Mouse (Mus musculus) heart, postnatal 0 days (tissue): ENCODE measurements around the gene Fkbp4. TPM values are rescaled to one million over a fixed set of nuclear protein-coding genes. Genes with fewer than 3 reads are reported as not detected.

Experiments
- ATAC-seq: fragments of 200-750 bp; cut with Nextera tagmentation; 2 replicates; pipeline ENCODE4 v1.8.0; 2017; ENCODE audit warnings: low read depth, moderate number of reproducible peaks, moderate library complexity; ENCODE audit not compliant: insufficient read depth
- DNase-seq: peaks from one replicate; pipeline ENCODE4 v3.0.0-alpha.2; 2016; ENCODE audit warnings: low spot score
- H3K27ac ChIP-seq: fragments of 300-500 bp; sonication (generic); 2 replicates; pipeline ENCODE4 v1.5.1; 2014; ENCODE audit warnings: low read depth, mild to moderate bottlenecking
- H3K27me3 ChIP-seq: fragments of 300-500 bp; sonication (generic); 2 replicates; pipeline ENCODE4 v1.6.1; 2014; ENCODE audit warnings: low read length, mixed read lengths; ENCODE audit not compliant: control insufficient read depth, insufficient read depth
- H3K36me3 ChIP-seq: fragments of 300-500 bp; sonication (generic); replicated peaks from 2 replicates; pipeline ENCODE4 v1.6.1; 2014; ENCODE audit warnings: low read length, mixed read lengths; ENCODE audit not compliant: control insufficient read depth, insufficient read depth
- H3K4me1 ChIP-seq: fragments of 300-500 bp; sonication (generic); 2 replicates; pipeline ENCODE4 v1.6.1; 2014; ENCODE audit warnings: antibody characterized with exemption; ENCODE audit not compliant: control insufficient read depth, insufficient read depth
- H3K4me2 ChIP-seq: fragments of 300-500 bp; sonication (generic); 2 replicates; pipeline ENCODE4 v1.6.1; 2014; ENCODE audit warnings: low read depth, mild to moderate bottlenecking, low read length, moderate library complexity
- H3K4me3 ChIP-seq: fragments of 300-500 bp; sonication (generic); 2 replicates; pipeline ENCODE4 v1.5.1; 2014; ENCODE audit warnings: low read depth, low read length
- H3K9ac ChIP-seq: fragments of 300-500 bp; sonication (generic); replicated peaks from 2 replicates; pipeline ENCODE4 v1.6.1; 2014; ENCODE audit warnings: low read depth, low read length, mixed read lengths
- H3K9me3 ChIP-seq: fragments of 300-500 bp; sonication (generic); replicated peaks from 2 replicates; pipeline ENCODE4 v1.6.1; 2016; ENCODE audit warnings: low read length; ENCODE audit not compliant: control insufficient read depth
- CTCF ChIP-seq: IDR thresholded peaks from 2 replicates; pipeline ENCODE4 v1.5.1; 2016; ENCODE audit warnings: antibody characterized with exemption, control low read depth, low read depth
- EP300 ChIP-seq: IDR thresholded peaks from 2 replicates; pipeline ENCODE4 v1.6.1; 2016; ENCODE audit warnings: antibody characterized with exemption, low read depth
- WGBS: fragments of 180-500 bp; shearing (Covaris S2); extraction: QIAGEN DNeasy Blood & Tissue Kit; methylation state at CpG from one replicate; pipeline ENCODE4 v1.1.7; 2014; 5-methylcytosine and 5-hydroxymethylcytosine counted together
- polyA plus RNA-seq: library from polyadenylated mRNA; unstranded; fragments of >200 nt; fragmentation: Nextera tagmentation; extraction: Ambion mirVana; gene quantifications from 2 replicates; pipeline ENCODE4 v1.2.1, GENCODE M21; 2015
- total RNA-seq: library from RNA; depleted of rRNA; stranded (reverse); fragments of >200 nt; gene quantifications from 2 replicates; pipeline ENCODE4 v1.2.3, GENCODE M21; 2014; ENCODE audit warnings: low replicate concordance

Fkbp4 gene
- total and polyA plus RNA-seq, 2 experiments from 2014 or later = 154 to 217 TPM

GRCm38 (mm10) chr6:128429300-128429699 is 9.2 kb downstream of the Fkbp4 start:
- H3K27ac ChIP-seq = no peak overlapping the region
- no peak for TF ChIP-seq EP300
- no peak for TF ChIP-seq CTCF
- no peaks in the 10 kb centered on the region for H3K27me3 ChIP-seq
- no peaks in the 10 kb centered on the region for H3K9me3 ChIP-seq
- no peak overlapping the region for H3K4me2 ChIP-seq
- H3K4me3 ChIP-seq = no peak overlapping the region
- DNase-seq (no peak), ATAC-seq (no peak)
- 95% methylated on average over 2 of the region's 2 CpGs for WGBS
- H3K9ac ChIP-seq = no peak overlapping the region
- H3K4me1 ChIP-seq = peaks cover 12% of the 10 kb centered on the region
- peaks cover 58% of the 10 kb centered on the region for H3K36me3 ChIP-seq

- Histone ChIP-seq H3K9me3 (no peaks in the 10 kb centered on the region), H3K4me3 (no peak overlapping the region), H3K4me1 (peaks cover 7% of the 10 kb centered on the region), H3K4me2 (no peak overlapping the region), H3K27ac (no peak overlapping the region), H3K36me3 (peaks cover 41% of the 10 kb centered on the region), H3K9ac (no peak overlapping the region), H3K27me3 (no peaks in the 10 kb centered on the region)
- WGBS = 89% methylated on average over 5 of the region's 5 CpGs
- no peak for TF ChIP-seq CTCF
- TF ChIP-seq EP300 = no peak
- ATAC-seq (no peak), DNase-seq (no peak)
Measured at GRCm38 (mm10) chr6:128427571-128427970, 10.9 kb downstream of the Fkbp4 start.

GRCm38 (mm10) chr6:128425046-128425445 is 13.4 kb downstream of the Fkbp4 start:
- Histone ChIP-seq H3K27me3 (no peaks in the 10 kb centered on the region), H3K27ac (peak overlapping the region; percentile 93), H3K9me3 (no peaks in the 10 kb centered on the region), H3K4me1 (no peaks in the 10 kb centered on the region; the same call in 1 of the 2 replicates), H3K4me3 (peak overlapping the region; percentile 63), H3K4me2 (peak overlapping the region; percentile 66), H3K9ac (peak overlapping the region; percentile 60), H3K36me3 (peaks cover 16% of the 10 kb centered on the region)
- no peak for DNase-seq
- no peak for ATAC-seq
- TF ChIP-seq CTCF (no peak), EP300 (no peak)
- 19% methylated on average over 9 of the region's 9 CpGs for WGBS

GRCm38 (mm10) chr6:128424269-128425019 is 14.0 kb downstream of the Fkbp4 start, which contains the start of gene Itfg2:
Gene Itfg2 (minus strand): TSS chr6:128424931.
- under 1% methylated on average over 42 of the region's 42 CpGs for WGBS
- no peaks in the 10 kb centered on the region for H3K9me3 ChIP-seq
- peak within 1 kb of the TSS; percentile 93 for H3K27ac ChIP-seq
- no peaks in the 10 kb centered on the region; the same call in 1 of the 2 replicates for H3K4me1 ChIP-seq
- H3K36me3 ChIP-seq = 0 out of 2 replicates have a peak, but pooled peaks cover 13% of the 10 kb centered on the region
- TF ChIP-seq EP300 = no peak; the same call in 1 of the 2 replicates
- TF ChIP-seq CTCF = no peak
- DNase-seq (peak; percentile 98), ATAC-seq (peak; percentile 98)
- H3K9ac ChIP-seq = peak within 1 kb of the TSS; percentile 60
- no peaks in the 10 kb centered on the region for H3K27me3 ChIP-seq
- H3K4me3 ChIP-seq = peak within 1 kb of the TSS; percentile 63
- peak within 1 kb of the TSS; percentile 66 for H3K4me2 ChIP-seq

GRCm38 (mm10) chr6:128423496-128424268 is 14.8 kb downstream of the Fkbp4 start:
- Histone ChIP-seq H3K4me2 (peak overlapping the region; percentile 66), H3K9ac (peak overlapping the region; percentile 60), H3K4me3 (peak overlapping the region; percentile 63), H3K4me1 (no peaks in the 10 kb centered on the region; the same call in 1 of the 2 replicates), H3K9me3 (no peaks in the 10 kb centered on the region), H3K36me3 (0 out of 2 replicates have a peak, but pooled peaks cover 5% of the 10 kb centered on the region), H3K27ac (peak overlapping the region; percentile 93), H3K27me3 (no peaks in the 10 kb centered on the region)
- 38% methylated on average over 14 of the region's 16 CpGs for WGBS
- DNase-seq (no peak), ATAC-seq (no peak)
- no peak for TF ChIP-seq CTCF
- no peak for TF ChIP-seq EP300
